Mouse (Mus musculus): ENCODE measurements around the gene Slc12a3.
"Not testable (repeated sequence)": the region's sequence is repeated elsewhere in the genome, so short reads cannot be mapped to it uniquely, and the experiment has no call there.

Slc12a3 gene

GRCm38 (mm10) chr8:94396964-94397657, 68.1 kb downstream of the Slc12a3 start:
- DNase-seq (ENCODE audit: extremely low read depth, insufficient read length, low spot score) = peak; percentile 28

DNA sequence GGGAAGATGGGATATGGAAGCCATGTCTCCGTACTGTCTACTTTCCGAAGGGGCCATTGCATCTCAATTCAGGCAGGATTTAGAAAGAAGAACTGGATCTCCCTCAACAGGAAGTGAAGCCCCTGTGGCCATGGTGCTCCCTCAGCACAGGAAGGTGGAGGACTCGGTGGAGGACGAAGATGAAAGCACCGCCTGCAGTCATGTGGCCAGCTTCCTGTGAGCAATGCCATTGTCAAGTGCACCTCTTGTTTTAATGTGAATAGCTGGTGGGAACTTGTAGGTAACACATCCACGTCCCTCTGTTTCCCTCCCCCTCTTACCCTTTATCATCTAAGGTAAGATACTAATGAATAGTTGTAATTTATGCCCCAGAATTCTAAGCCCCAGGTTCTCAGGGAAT, 69.6 kb downstream of the Slc12a3 start:
- DNase-seq (ENCODE audit: extremely low read depth, insufficient read length, low spot score) = no peak

GRCm38 (mm10) chr8:94399361-94399953, 70.5 kb downstream of the Slc12a3 start:
- DNase-seq (ENCODE audit: extremely low read depth, insufficient read length, low spot score) = no peak

- not testable (repeated sequence) for DNase-seq (ENCODE audit: extremely low read depth, insufficient read length, low spot score)
These were observed 71.0 kb downstream of the Slc12a3 start for GRCm38 (mm10) chr8:94399957-94400356.

DNA sequence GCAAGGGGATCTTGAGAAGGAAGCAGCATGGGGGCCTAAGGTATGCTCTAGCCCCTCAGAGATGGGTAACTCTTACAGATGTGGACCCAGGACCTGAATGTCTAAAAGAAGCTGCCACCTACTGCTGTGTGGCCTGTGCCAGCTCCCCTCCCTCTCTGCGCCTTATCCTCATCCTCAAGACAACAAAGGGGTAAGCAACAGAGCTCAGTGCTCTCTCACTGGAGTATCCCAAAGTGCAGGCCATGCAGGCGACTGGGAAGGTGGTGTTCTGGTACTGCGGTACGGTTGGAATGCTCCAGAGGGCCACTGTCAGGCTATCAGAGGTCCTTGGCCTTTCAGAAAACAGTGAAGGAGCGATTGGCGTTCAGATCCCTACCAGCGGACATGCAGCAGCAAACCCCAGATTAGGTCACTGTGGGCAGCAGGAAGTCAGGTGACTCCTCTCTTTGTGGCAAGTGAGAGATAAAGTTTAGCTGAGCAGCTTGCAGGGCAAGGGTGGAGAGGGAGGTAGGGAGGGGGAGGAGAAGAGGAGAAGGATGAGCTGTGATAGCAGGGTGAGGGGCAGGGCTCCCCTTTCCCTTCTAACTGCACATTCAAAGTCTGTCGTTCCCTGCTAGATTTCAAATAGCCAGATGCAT, 79.6 kb downstream of the Slc12a3 start:
- no peak for DNase-seq (ENCODE audit: extremely low read depth, insufficient read length, low spot score)

DNA sequence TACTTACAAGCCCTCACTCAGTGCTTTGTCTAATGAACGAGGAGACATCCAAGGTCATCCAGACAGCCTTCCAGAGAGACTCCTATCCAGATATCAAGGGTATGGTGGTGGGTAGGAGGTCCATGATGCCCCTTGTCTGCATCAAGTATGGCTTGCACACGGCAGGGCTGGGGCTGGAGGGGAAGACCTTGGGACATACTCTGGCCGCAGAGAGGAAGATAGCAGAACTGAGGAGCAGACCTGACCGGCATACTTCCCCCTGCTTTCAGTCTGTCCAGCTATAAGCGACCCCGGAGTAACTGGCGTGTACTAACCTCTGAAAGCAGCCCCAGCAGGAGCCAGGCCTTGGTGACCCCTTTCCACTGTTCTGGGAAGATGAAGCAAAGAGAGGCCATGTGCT, 80.5 kb downstream of the Slc12a3 start:
- no peak for DNase-seq (ENCODE audit: extremely low read depth, insufficient read length, low spot score)

DNA sequence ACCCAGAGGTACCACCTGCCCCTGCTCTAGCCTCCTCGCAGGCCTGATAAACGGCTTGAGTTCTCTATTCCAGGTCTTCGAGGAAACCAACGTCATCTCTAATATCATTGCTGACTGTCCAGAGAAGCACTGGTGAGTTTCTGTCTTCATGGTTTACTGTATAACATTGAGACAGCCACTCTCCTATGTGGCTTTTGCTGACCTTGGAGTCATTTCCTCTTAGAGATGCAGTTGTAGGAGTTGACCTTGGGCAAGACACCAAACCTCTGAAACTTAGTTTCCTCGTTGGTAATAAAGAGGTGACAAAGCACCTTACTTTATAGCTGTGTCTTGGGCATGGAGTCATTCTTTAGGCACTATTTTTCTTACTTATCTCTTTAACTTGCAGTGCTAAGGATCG, 83.5 kb downstream of the Slc12a3 start:
- DNase-seq (ENCODE audit: extremely low read depth, insufficient read length, low spot score) = no peak

GRCm38 (mm10) chr8:94413509-94413908, 84.5 kb downstream of the Slc12a3 start:
- DNase-seq (ENCODE audit: extremely low read depth, insufficient read length, low spot score) = no peak

DNA sequence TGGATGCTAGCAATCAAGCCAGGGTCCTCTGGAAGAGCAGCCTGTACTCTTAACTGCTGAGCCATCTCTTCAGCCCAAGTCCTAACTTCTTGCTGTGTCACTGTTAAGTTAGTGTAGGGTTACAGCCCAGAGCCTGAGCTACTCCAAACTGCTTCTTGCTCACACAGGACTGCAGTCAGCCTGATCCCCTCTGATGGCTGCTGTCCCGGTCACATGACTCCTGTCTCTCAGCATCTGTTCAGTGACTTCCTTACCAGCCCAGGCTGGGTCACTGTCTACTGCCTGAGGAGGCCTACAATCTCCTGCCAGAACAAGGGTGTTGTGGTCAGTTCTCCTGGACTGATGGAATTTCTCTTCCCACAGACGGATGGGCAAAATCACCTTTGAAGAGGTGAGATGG, 86.2 kb downstream of the Slc12a3 start:
- no peak for DNase-seq (ENCODE audit: extremely low read depth, insufficient read length, low spot score)

Measured in 3134 (cell line).